In genomic region chr7:135165155-135165554, GRCm38 (mm10) we compare ENCODE assay signal across 9 mouse cellular contexts.
DNase-seq lines count a peak whose midpoint lies in the region; ATAC-seq and TF ChIP-seq lines count a peak whose summit lies in the region.
"Had no signal": no experiment of that assay in that cellular context is flagged by ENCODE, and none has a peak within 500 bp of the region (broad histone marks: within the 10 kb centered on the region; RNA-seq: fewer than 3 reads in every experiment).

No protein-coding gene starts in this region.

- H3K4me2 ChIP-seq in heart, embryonic 15.5 days: no peak overlapping the region
- H3K4me2 ChIP-seq in embryonic facial prominence, embryonic 14.5 days (ENCODE audit: low read depth, low read length): no peak overlapping the region
- H3K4me2 ChIP-seq in neural tube, embryonic 13.5 days: no peak overlapping the region
- H3K4me2 ChIP-seq: limb, embryonic 12.5 days had no signal

- H3K4me3 ChIP-seq in heart, embryonic 15.5 days: no peak overlapping the region
- no peak overlapping the region for H3K4me3 ChIP-seq in heart, embryonic 10.5 days
- no peak overlapping the region for H3K4me3 ChIP-seq in bone marrow macrophage, adult 2 months (ENCODE audit: insufficient read depth, low read length)
- no peak overlapping the region for H3K4me3 ChIP-seq in embryonic facial prominence, embryonic 14.5 days (ENCODE audit: low read depth, low read length)
- H3K4me3 ChIP-seq in neural tube, embryonic 13.5 days: no peak overlapping the region
- H3K4me3 ChIP-seq: limb, embryonic 12.5 days had no signal

- no peaks in the 10 kb centered on the region for H3K9me3 ChIP-seq in heart, embryonic 15.5 days (replicated peaks)
- H3K9me3 ChIP-seq in heart, embryonic 10.5 days: no peaks in the 10 kb centered on the region
- H3K9me3 ChIP-seq in embryonic facial prominence, embryonic 14.5 days (ENCODE audit: control insufficient read depth, low read length): no peaks in the 10 kb centered on the region
- H3K9me3 ChIP-seq in neural tube, embryonic 13.5 days: no peaks in the 10 kb centered on the region
- H3K9me3 ChIP-seq: limb, embryonic 12.5 days had no signal

- H3K36me3 ChIP-seq in heart, embryonic 15.5 days: peaks cover 24% of the 10 kb centered on the region
- peaks cover 28% of the 10 kb centered on the region for H3K36me3 ChIP-seq in heart, embryonic 10.5 days
- H3K36me3 ChIP-seq in embryonic facial prominence, embryonic 14.5 days (ENCODE audit: control insufficient read depth, insufficient read depth, low read length): peaks cover 62% of the 10 kb centered on the region
- H3K36me3 ChIP-seq in neural tube, embryonic 13.5 days: no peaks in the 10 kb centered on the region

- H3K4me1 ChIP-seq in heart, embryonic 15.5 days (replicated peaks): no peaks in the 10 kb centered on the region
- no peaks in the 10 kb centered on the region for H3K4me1 ChIP-seq in heart, embryonic 10.5 days
- no peaks in the 10 kb centered on the region for H3K4me1 ChIP-seq in bone marrow macrophage, adult 2 months (ENCODE audit: control insufficient read depth, insufficient read depth, low read length)
- H3K4me1 ChIP-seq in embryonic facial prominence, embryonic 14.5 days (ENCODE audit: control insufficient read depth, insufficient read depth, low read length): no peaks in the 10 kb centered on the region
- 0 out of 2 replicates have a peak, but pooled peaks cover 3% of the 10 kb centered on the region for H3K4me1 ChIP-seq in neural tube, embryonic 13.5 days (replicated peaks)
- H3K4me1 ChIP-seq: limb, embryonic 12.5 days had no signal

- peak; percentile 45 for TF ChIP-seq CTCF in bone marrow macrophage, adult 2 months (IDR thresholded peaks at IDR 0.05; ENCODE audit: low read depth, low read length)

- intact Hi-C loops in left cerebral cortex, postnatal 25 days (cut with DNase I): no loop called here

- TF ChIP-seq POLR2A in bone marrow macrophage, adult 2 months (IDR thresholded peaks at IDR 0.05; ENCODE audit: borderline replicate concordance, low read depth, low read length): no peak

- 0 out of 2 replicates have a peak, but pooled peaks have one; percentile 18 for ATAC-seq in heart, embryonic 15.5 days (replicated peaks; ENCODE audit: insufficient number of reproducible peaks, insufficient read depth, low FRiP score, low read depth)
- 0 out of 2 replicates have a peak, but pooled peaks have one; percentile 47 for ATAC-seq in embryonic facial prominence, embryonic 14.5 days (ENCODE audit: low read depth)
- ATAC-seq in neural tube, embryonic 13.5 days (ENCODE audit: low read depth): 0 out of 2 replicates have a peak, but pooled peaks have one; percentile 59

- DNase-seq in heart, embryonic 10.5 days (ENCODE audit: low spot score): no peak
- DNase-seq in embryonic facial prominence, embryonic 14.5 days (ENCODE audit: low spot score): peak; percentile 76
- DNase-seq in kidney, adult 18-20 months: peak; percentile 51
- DNase-seq in left cerebral cortex, postnatal 25 days (ENCODE audit: low spot score in 2 of 2): peak; percentile 65 to 67
- no peak for DNase-seq in urinary bladder, postnatal 4 days (ENCODE audit: low spot score in 2 of 2)

- no peak overlapping the region for H3K9ac ChIP-seq in heart, embryonic 15.5 days
- H3K9ac ChIP-seq in embryonic facial prominence, embryonic 14.5 days (ENCODE audit: low read depth, low read length): no peak overlapping the region
- no peak overlapping the region for H3K9ac ChIP-seq in neural tube, embryonic 13.5 days
- H3K9ac ChIP-seq: limb, embryonic 12.5 days had no signal

- no peak overlapping the region for H3K27ac ChIP-seq in heart, embryonic 15.5 days
- H3K27ac ChIP-seq in heart, embryonic 10.5 days: no peak overlapping the region
- H3K27ac ChIP-seq in bone marrow macrophage, adult 2 months (ENCODE audit: insufficient read depth, low read depth, low read length): no peak overlapping the region
- no peak overlapping the region for H3K27ac ChIP-seq in embryonic facial prominence, embryonic 14.5 days (replicated peaks; ENCODE audit: low read depth, low read length)
- H3K27ac ChIP-seq in neural tube, embryonic 13.5 days (replicated peaks): no peak overlapping the region
- H3K27ac ChIP-seq: limb, embryonic 12.5 days had no signal

- WGBS in heart, embryonic 15.5 days: 34% methylated on average over 3 of the region's 3 CpGs
- WGBS in heart, embryonic 10.5 days: 32% methylated on average over 3 of the region's 3 CpGs
- WGBS in embryonic facial prominence, embryonic 14.5 days: 46% methylated on average over 3 of the region's 3 CpGs
- 33% methylated on average over 3 of the region's 3 CpGs for WGBS in neural tube, embryonic 13.5 days

- no peaks in the 10 kb centered on the region for H3K27me3 ChIP-seq in heart, embryonic 15.5 days
- no peaks in the 10 kb centered on the region for H3K27me3 ChIP-seq in heart, embryonic 10.5 days (ENCODE audit: insufficient read depth, poor library complexity, severe bottlenecking)
- no peaks in the 10 kb centered on the region for H3K27me3 ChIP-seq in embryonic facial prominence, embryonic 14.5 days (replicated peaks; ENCODE audit: control insufficient read depth, insufficient read depth, low read length)
- H3K27me3 ChIP-seq in neural tube, embryonic 13.5 days: no peaks in the 10 kb centered on the region
- H3K27me3 ChIP-seq: limb, embryonic 12.5 days had no signal

Comparison
In these comparisons a context has a peak if more than half of its experiments do, and no peak if none do; other contexts are left out.
1. DNase-seq: peak in embryonic facial prominence, embryonic 14.5 days (single experiment), kidney, adult 18-20 months (single experiment) and left cerebral cortex, postnatal 25 days (2 of 2); none in heart, embryonic 10.5 days (single experiment) and urinary bladder, postnatal 4 days (0 of 2).
2. Peak in every context shown above with its lines, with median percentiles within 50 percentile points of each other: ATAC-seq.